Mouse (Mus musculus): ENCODE results near the gene Clip2.

GRCm38 (mm10) chr5:134568964-134569491 lies 16.8 kb upstream of the Clip2 start:
- TF ChIP-seq POLR2A (IDR thresholded peaks at IDR 0.05; ENCODE audit: insufficient read depth, low read depth, low read length) (no peak), CTCF (IDR thresholded peaks at IDR 0.05; ENCODE audit: insufficient read depth, low read depth, low read length) (no peak)
